Mouse (Mus musculus): ENCODE measurements around the gene Yap1. TPM values are rescaled to one million over a fixed set of nuclear protein-coding genes. Genes with fewer than 3 reads are reported as not detected.

Gene Yap1
- polyA plus RNA-seq, 1 experiment from 2014 or later, result 19.8 TPM

DNA sequence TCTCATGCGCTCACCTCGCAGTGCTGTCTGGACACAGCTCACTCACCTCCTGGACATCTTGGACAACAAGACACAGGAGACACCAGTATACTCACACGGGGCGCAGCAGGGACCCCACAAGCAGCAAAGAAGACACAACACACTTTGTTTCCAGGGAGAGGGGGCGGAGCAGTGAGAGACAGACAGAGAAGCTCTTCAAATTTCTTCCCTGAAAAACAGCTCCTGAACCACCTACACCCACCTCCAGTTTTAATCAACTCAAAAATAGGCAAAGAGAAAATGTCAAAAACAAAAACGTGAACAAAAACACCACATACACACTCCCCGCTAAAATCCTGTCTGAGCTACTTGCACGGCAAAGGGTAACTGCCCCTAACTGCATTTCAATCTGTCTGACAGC, 48.0 kb downstream of the Yap1 start:
- no peak overlapping the region for H3K27ac ChIP-seq
- 87% methylated on average over 8 of the region's 8 CpGs for WGBS
- H3K4me3 ChIP-seq, result no peak overlapping the region
- no peaks in the 10 kb centered on the region for H3K27me3 ChIP-seq
- ATAC-seq (replicated peaks; ENCODE audit: insufficient number of reproducible peaks, insufficient read depth, low FRiP score, low read depth), result no peak
- H3K4me1 ChIP-seq (replicated peaks), result peaks cover 30% of the 10 kb centered on the region
- no peak overlapping the region for H3K4me2 ChIP-seq
- H3K36me3 ChIP-seq, result peaks cover 21% of the 10 kb centered on the region
- no peak overlapping the region for H3K9ac ChIP-seq
- no peaks in the 10 kb centered on the region for H3K9me3 ChIP-seq (replicated peaks)

- Histone ChIP-seq H3K4me2 (no peak overlapping the region), H3K27me3 (no peaks in the 10 kb centered on the region), H3K4me3 (no peak overlapping the region), H3K36me3 (peaks cover 46% of the 10 kb centered on the region), H3K27ac (no peak overlapping the region), H3K9me3 (replicated peaks) (no peaks in the 10 kb centered on the region), H3K4me1 (replicated peaks) (peaks cover 4% of the 10 kb centered on the region; the same call in 1 of the 2 replicates), H3K9ac (no peak overlapping the region)
- no peak for ATAC-seq (replicated peaks; ENCODE audit: insufficient number of reproducible peaks, insufficient read depth, low FRiP score, low read depth)
- WGBS, result 92% methylated on average over 5 of the region's 5 CpGs
These were observed 51.5 kb downstream of the Yap1 start for GRCm38 (mm10) chr9:7952886-7953285.

GRCm38 (mm10) chr9:7950211-7950644, 54.2 kb downstream of the Yap1 start:
- Histone ChIP-seq H3K4me2 (no peak overlapping the region), H3K4me3 (no peak overlapping the region), H3K27ac (no peak overlapping the region), H3K27me3 (no peaks in the 10 kb centered on the region), H3K9ac (no peak overlapping the region), H3K9me3 (replicated peaks) (no peaks in the 10 kb centered on the region), H3K36me3 (peaks cover 58% of the 10 kb centered on the region), H3K4me1 (replicated peaks) (no peaks in the 10 kb centered on the region)
- 65% methylated on average over 7 of the region's 7 CpGs for WGBS
- no peak for ATAC-seq (replicated peaks; ENCODE audit: insufficient number of reproducible peaks, insufficient read depth, low FRiP score, low read depth)

DNA sequence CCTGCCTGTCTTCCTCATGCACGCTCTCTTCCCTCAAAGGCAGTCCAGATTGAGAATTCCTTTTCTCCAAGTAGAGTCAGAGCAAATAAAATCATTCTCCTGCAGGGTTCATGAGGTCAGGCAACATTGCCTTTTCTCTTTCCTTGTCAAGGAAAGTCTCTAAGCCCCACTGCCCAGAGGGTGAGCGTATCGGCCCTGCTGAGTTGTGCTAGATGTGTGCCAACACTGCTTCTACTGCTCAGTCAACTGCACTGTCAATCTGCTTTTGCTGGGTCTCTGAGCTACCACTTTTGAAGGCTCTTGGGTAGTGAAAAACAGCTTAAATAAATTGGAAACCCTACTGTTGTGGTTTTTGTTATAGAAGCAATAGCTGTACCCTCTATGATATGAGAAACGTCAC, 56.5 kb downstream of the Yap1 start:
- H3K4me1 ChIP-seq (replicated peaks), result peaks cover 10% of the 10 kb centered on the region
- 89% methylated on average over 4 of the region's 4 CpGs for WGBS
- no peaks in the 10 kb centered on the region for H3K27me3 ChIP-seq
- no peak overlapping the region for H3K4me2 ChIP-seq
- H3K9ac ChIP-seq, result no peak overlapping the region
- H3K4me3 ChIP-seq, result no peak overlapping the region
- no peak overlapping the region for H3K27ac ChIP-seq
- ATAC-seq (replicated peaks; ENCODE audit: insufficient number of reproducible peaks, insufficient read depth, low FRiP score, low read depth), result no peak
- H3K9me3 ChIP-seq (replicated peaks), result no peaks in the 10 kb centered on the region
- peaks cover 52% of the 10 kb centered on the region for H3K36me3 ChIP-seq

- no peaks in the 10 kb centered on the region for H3K27me3 ChIP-seq
- H3K9me3 ChIP-seq (replicated peaks), result no peaks in the 10 kb centered on the region
- H3K27ac ChIP-seq, result 0 out of 2 replicates have a peak overlapping the region, but pooled peaks have one; percentile 20
- WGBS, result 69% methylated on average over 7 of the region's 7 CpGs
- H3K4me2 ChIP-seq, result no peak overlapping the region
- H3K9ac ChIP-seq, result no peak overlapping the region
- H3K4me3 ChIP-seq, result no peak overlapping the region
- peaks cover 10% of the 10 kb centered on the region for H3K4me1 ChIP-seq (replicated peaks)
- H3K36me3 ChIP-seq, result peaks cover 47% of the 10 kb centered on the region
- no peak for ATAC-seq (replicated peaks; ENCODE audit: insufficient number of reproducible peaks, insufficient read depth, low FRiP score, low read depth)
These were observed 60.5 kb downstream of the Yap1 start for GRCm38 (mm10) chr9:7943796-7944462.

GRCm38 (mm10) chr9:7942701-7943100, 61.7 kb downstream of the Yap1 start:
- no peak for ATAC-seq (replicated peaks; ENCODE audit: insufficient number of reproducible peaks, insufficient read depth, low FRiP score, low read depth)
- 95% methylated on average over 8 of the region's 8 CpGs for WGBS
- Histone ChIP-seq H3K9me3 (replicated peaks) (no peaks in the 10 kb centered on the region), H3K36me3 (peaks cover 43% of the 10 kb centered on the region), H3K4me1 (replicated peaks) (peaks cover 10% of the 10 kb centered on the region), H3K27me3 (no peaks in the 10 kb centered on the region), H3K4me3 (no peak overlapping the region), H3K9ac (no peak overlapping the region), H3K27ac (no peak overlapping the region), H3K4me2 (no peak overlapping the region)

- Histone ChIP-seq H3K9ac (no peak overlapping the region), H3K9me3 (replicated peaks) (no peaks in the 10 kb centered on the region), H3K4me3 (no peak overlapping the region), H3K27ac (no peak overlapping the region), H3K4me2 (no peak overlapping the region), H3K4me1 (replicated peaks) (peaks cover 10% of the 10 kb centered on the region), H3K36me3 (peaks cover 57% of the 10 kb centered on the region), H3K27me3 (no peaks in the 10 kb centered on the region)
- no peak for ATAC-seq (replicated peaks; ENCODE audit: insufficient number of reproducible peaks, insufficient read depth, low FRiP score, low read depth)
- 92% methylated on average over 4 of the region's 4 CpGs for WGBS
These were observed 64.3 kb downstream of the Yap1 start for GRCm38 (mm10) chr9:7940075-7940474.

- Histone ChIP-seq H3K36me3 (peaks cover 70% of the 10 kb centered on the region), H3K4me2 (no peak overlapping the region), H3K27me3 (no peaks in the 10 kb centered on the region), H3K9ac (no peak overlapping the region), H3K9me3 (replicated peaks) (0 out of 2 replicates have a peak, but pooled peaks cover 9% of the 10 kb centered on the region), H3K4me1 (replicated peaks) (peaks cover 6% of the 10 kb centered on the region), H3K4me3 (no peak overlapping the region), H3K27ac (no peak overlapping the region)
- 92% methylated on average over 10 of the region's 10 CpGs for WGBS
- ATAC-seq (replicated peaks; ENCODE audit: insufficient number of reproducible peaks, insufficient read depth, low FRiP score, low read depth), result no peak
These were observed 70.0 kb downstream of the Yap1 start for GRCm38 (mm10) chr9:7934419-7934818.

DNA sequence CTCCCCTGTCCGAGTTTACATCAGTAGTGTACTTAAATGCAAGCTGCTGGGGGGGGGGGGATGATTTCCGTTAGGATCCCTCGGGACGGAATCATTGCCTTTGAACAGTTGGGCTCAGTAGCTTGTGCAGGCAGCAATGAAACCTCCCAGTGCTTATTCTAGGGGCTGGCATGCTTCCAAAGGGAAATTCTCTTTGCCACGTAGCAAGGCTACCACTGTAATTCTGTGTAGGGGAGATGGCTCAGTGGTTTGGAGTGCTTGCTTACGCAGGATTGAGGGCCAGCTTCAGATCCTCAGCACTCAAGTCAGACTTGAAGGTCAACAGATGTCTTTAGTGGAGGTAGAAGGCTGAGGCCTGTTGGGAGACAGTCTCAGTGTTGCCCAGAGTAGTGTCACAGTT, 74.8 kb downstream of the Yap1 start:
- Histone ChIP-seq H3K4me1 (replicated peaks) (peaks cover 8% of the 10 kb centered on the region), H3K27me3 (no peaks in the 10 kb centered on the region), H3K9ac (no peak overlapping the region), H3K4me2 (no peak overlapping the region), H3K4me3 (no peak overlapping the region), H3K27ac (peak overlapping the region; percentile 25; the same call in 1 of the 2 replicates), H3K9me3 (replicated peaks) (0 out of 2 replicates have a peak, but pooled peaks cover 9% of the 10 kb centered on the region), H3K36me3 (peaks cover 30% of the 10 kb centered on the region)
- WGBS, result 59% methylated on average over 6 of the region's 6 CpGs
- ATAC-seq (replicated peaks; ENCODE audit: insufficient number of reproducible peaks, insufficient read depth, low FRiP score, low read depth), result no peak; the same call in 1 of the 2 replicates

DNA sequence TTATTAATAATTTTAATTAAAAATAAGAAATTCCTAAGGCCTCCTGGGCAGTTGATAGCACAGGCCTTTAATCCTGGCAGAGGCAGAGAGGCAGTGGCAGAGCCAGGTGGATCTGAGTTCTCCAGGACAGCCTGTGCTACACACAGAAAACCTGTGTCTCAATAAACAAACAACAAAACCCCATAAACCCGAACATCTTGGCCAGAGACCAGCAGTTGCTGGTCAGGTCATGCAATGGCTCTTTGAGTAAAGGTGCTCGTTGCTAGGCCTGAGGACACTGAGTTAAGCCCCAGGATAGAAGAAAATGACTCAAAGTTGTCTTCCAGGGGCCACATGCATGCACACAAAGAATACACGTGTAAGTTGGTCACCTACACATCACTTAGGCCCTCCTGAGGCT, 75.5 kb downstream of the Yap1 start:
- no peak overlapping the region for H3K9ac ChIP-seq
- H3K4me3 ChIP-seq, result no peak overlapping the region
- ATAC-seq (replicated peaks; ENCODE audit: insufficient number of reproducible peaks, insufficient read depth, low FRiP score, low read depth), result no peak
- peaks cover 8% of the 10 kb centered on the region for H3K4me1 ChIP-seq (replicated peaks)
- 0 out of 2 replicates have a peak, but pooled peaks cover 9% of the 10 kb centered on the region for H3K9me3 ChIP-seq (replicated peaks)
- H3K36me3 ChIP-seq, result peaks cover 23% of the 10 kb centered on the region
- no peak overlapping the region for H3K27ac ChIP-seq
- 77% methylated on average over 3 of the region's 3 CpGs for WGBS
- H3K4me2 ChIP-seq, result no peak overlapping the region
- H3K27me3 ChIP-seq, result no peaks in the 10 kb centered on the region

DNA sequence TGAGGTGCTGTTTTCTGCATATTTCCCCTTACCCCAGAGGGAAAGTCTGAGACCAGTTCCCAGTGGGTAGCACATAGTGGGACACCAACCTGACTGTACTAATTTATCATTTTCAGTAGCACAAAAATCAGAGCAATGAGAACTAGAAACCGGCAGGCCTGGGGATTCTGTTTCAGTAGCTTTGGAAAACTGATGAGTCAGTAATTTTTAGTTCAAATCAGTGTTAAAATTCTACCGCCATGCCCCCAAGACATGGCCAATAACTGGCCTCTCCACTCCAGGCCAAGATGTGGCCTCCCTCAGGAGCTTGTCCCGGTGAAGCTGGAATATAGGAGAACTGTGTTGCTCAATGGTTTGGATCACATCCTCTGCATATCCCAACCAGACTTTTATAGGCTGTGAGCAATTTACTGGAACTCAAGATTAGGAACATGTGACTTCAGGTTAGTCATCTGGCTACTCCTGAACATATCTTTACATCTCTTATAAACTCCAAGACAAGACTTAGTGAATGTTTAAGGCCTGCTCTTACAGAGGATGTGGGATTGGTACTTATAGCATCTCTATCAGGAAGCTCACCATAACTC, 76.1 kb downstream of the Yap1 start:
- H3K27me3 ChIP-seq, result no peaks in the 10 kb centered on the region
- no peak overlapping the region for H3K27ac ChIP-seq
- no peak overlapping the region for H3K4me3 ChIP-seq
- no peak overlapping the region for H3K9ac ChIP-seq
- ATAC-seq (replicated peaks; ENCODE audit: insufficient number of reproducible peaks, insufficient read depth, low FRiP score, low read depth), result no peak
- H3K4me1 ChIP-seq (replicated peaks), result peaks cover 8% of the 10 kb centered on the region
- peaks cover 19% of the 10 kb centered on the region for H3K36me3 ChIP-seq
- 85% methylated on average over 3 of the region's 3 CpGs for WGBS
- H3K9me3 ChIP-seq (replicated peaks), result 0 out of 2 replicates have a peak, but pooled peaks cover 9% of the 10 kb centered on the region
- no peak overlapping the region for H3K4me2 ChIP-seq

Data from heart, embryonic 15.5 days (tissue).